Mouse (Mus musculus) megakaryocyte, embryonic 14.5 days (primary cell): ENCODE results near the gene Lrrc52.

ENCODE experiments used
- FLI1 ChIP-seq: IDR thresholded peaks from 2 replicates; pipeline ENCODE4 v1.6.1; 2012; ENCODE audit warnings: low read length, inconsistent platforms, mixed read lengths
- GATA1 ChIP-seq: IDR thresholded peaks from 3 replicates; pipeline ENCODE4 v1.6.1; 2012; ENCODE audit warnings: mixed read lengths, low read length, inconsistent platforms, borderline replicate concordance

- no peak for TF ChIP-seq GATA1
- no peak for TF ChIP-seq FLI1
These were observed 51.7 kb downstream of the Lrrc52 start for GRCm38 (mm10) chr1:167414846-167415245.
